Mouse (Mus musculus): ENCODE results near the gene Exo5.

DNA sequence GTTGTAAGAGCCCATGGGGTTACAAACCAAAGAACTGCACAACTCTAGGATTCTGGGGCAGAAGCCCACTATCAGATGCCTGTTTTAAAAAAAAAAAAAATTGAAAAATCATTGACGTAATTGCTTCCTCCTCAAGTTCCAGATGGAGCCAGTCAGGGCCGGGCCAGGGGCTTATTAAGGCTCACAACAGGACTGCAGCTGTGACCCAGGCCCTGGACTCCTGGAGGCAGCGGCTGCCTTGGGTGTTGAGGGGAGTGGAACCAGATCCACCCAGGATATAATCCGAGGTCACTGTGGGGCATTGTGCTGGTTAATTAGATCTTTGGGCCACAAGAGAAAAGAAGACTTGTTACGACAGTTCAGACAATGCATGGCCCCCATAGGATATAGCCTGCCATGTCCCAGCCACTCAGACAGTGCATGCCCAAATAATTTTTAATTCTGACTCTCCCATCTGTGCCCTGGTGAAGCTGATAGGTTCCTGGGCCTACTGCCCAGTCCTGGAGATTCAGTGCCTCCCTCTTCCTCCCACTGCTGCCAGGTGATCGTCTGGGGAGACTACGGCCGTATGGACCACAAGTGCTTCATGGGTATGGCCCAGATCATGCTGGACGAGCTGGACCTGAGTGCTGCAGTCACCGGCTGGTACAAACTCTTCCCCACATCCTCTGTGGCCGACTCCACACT lies 33.9 kb downstream of the Exo5 start:
- TF ChIP-seq CTCF (IDR thresholded peaks at IDR 0.05; ENCODE audit: borderline replicate concordance, control insufficient read depth, extremely low read depth, insufficient read depth, low read length, poor library complexity): no peak
- no peak for TF ChIP-seq POLR2A (IDR thresholded peaks at IDR 0.05; ENCODE audit: control insufficient read depth, extremely low read depth, insufficient read depth, low read length, poor library complexity)

Measured in thymus, adult 2 months (tissue).